Mouse (Mus musculus) spleen, adult 12 weeks (tissue): ENCODE results near the gene Lrrc17.
"Not testable (repeated sequence)": the region's sequence is repeated elsewhere in the genome, so short reads cannot be mapped to it uniquely, and the experiment has no call there.

Experiments
- DNase-seq: peaks from one replicate; pipeline ENCODE4 v3.0.0; 2022; ENCODE audit warnings: low spot score

The Lrrc17 gene

GRCm38 (mm10) chr5:21542226-21542625 lies 1.1 kb upstream of the Lrrc17 start:
- no peak for DNase-seq

- DNase-seq, result no peak
These were observed 1.5 kb downstream of the Lrrc17 start for GRCm38 (mm10) chr5:21544821-21545220.

- no peak for DNase-seq
These were observed 1.9 kb downstream of the Lrrc17 start for GRCm38 (mm10) chr5:21545227-21545626.

- DNase-seq, result no peak
These were observed 2.4 kb downstream of the Lrrc17 start for GRCm38 (mm10) chr5:21545786-21546185.

- no peak for DNase-seq
These were observed 3.6 kb downstream of the Lrrc17 start for GRCm38 (mm10) chr5:21547005-21547404.

GRCm38 (mm10) chr5:21553685-21554084 lies 10.3 kb downstream of the Lrrc17 start:
- DNase-seq, result no peak

GRCm38 (mm10) chr5:21554732-21555131 lies 11.4 kb downstream of the Lrrc17 start:
- no peak for DNase-seq

GRCm38 (mm10) chr5:21556502-21556901 lies 13.1 kb downstream of the Lrrc17 start:
- no peak for DNase-seq

GRCm38 (mm10) chr5:21563936-21564335 lies 20.6 kb downstream of the Lrrc17 start:
- DNase-seq, result no peak

GRCm38 (mm10) chr5:21565392-21566065 lies 22.2 kb downstream of the Lrrc17 start:
- no peak for DNase-seq

- no peak for DNase-seq
These were observed 24.4 kb downstream of the Lrrc17 start for GRCm38 (mm10) chr5:21567784-21568183.

GRCm38 (mm10) chr5:21572764-21573416 lies 29.5 kb downstream of the Lrrc17 start:
- no peak for DNase-seq

- no peak for DNase-seq
These were observed 31.2 kb downstream of the Lrrc17 start for GRCm38 (mm10) chr5:21574386-21575209.

GRCm38 (mm10) chr5:21575210-21575550 lies 31.8 kb downstream of the Lrrc17 start:
- DNase-seq, result no peak

GRCm38 (mm10) chr5:21578136-21578535 lies 34.8 kb downstream of the Lrrc17 start:
- DNase-seq, result no peak

- DNase-seq, result no peak
These were observed 43.4 kb downstream of the Lrrc17 start for GRCm38 (mm10) chr5:21586763-21587162.

GRCm38 (mm10) chr5:21587683-21588082 lies 44.3 kb downstream of the Lrrc17 start:
- no peak for DNase-seq

GRCm38 (mm10) chr5:21588220-21588619 lies 44.9 kb downstream of the Lrrc17 start:
- DNase-seq, result no peak

- no peak for DNase-seq
These were observed 48.7 kb downstream of the Lrrc17 start for GRCm38 (mm10) chr5:21592106-21592505.

- no peak for DNase-seq
These were observed 49.9 kb downstream of the Lrrc17 start for GRCm38 (mm10) chr5:21593201-21593709.

GRCm38 (mm10) chr5:21599536-21599935 lies 56.2 kb downstream of the Lrrc17 start:
- DNase-seq, result not testable (repeated sequence)

GRCm38 (mm10) chr5:21599961-21600360 lies 56.6 kb downstream of the Lrrc17 start:
- no peak for DNase-seq

- no peak for DNase-seq
These were observed 62.6 kb downstream of the Lrrc17 start for GRCm38 (mm10) chr5:21605936-21606335.
